17 mouse cellular contexts compared by ENCODE assay signal in the genomic region with DNA sequence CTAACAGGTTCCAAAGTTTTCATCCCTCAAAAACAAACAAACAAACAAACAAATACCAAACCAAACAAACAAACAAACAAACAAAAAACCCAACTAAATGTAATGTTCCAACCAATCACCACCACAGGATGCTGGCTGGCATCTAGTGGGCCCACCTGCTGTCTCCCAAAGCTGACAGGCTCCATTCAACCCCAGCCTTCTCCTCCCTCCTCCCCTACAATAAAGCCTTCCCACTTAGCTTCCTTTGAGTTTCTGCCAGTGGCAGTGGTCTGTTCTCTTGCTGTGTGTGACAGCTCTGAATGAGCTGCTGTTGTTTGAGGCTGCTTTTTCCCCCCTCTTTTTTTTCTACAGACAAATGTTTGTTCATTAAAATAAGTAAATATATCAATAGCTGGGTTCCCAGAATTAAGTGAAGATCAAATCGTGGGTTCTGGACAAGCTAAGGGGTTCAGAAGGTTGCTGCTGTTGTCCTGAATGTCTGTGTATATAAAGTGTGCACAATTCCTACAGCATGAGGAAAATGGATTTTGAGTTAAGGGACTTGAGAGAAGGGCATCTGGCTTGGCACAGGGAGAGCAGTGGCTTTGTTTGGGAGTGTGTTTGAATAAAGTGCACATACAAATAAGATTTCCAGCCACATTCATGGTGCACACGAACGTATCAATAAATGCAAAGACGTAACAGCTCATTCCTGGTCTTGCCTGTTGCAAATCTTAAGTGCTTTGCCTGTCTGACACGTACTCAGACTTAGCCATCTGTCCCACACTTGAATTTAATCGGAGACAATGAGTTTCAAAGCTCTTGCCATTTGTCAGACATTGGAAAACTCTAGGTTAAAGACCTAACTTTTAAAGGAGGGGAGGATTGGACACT. TPM values are rescaled to one million over a fixed set of nuclear protein-coding genes. Genes with fewer than 3 reads are reported as not detected.
DNase-seq lines count a peak whose midpoint lies in the region; ATAC-seq and TF ChIP-seq lines count a peak whose summit lies in the region.
"Had no signal": no experiment of that assay in that cellular context is flagged by ENCODE, and none has a peak within 500 bp of the region (broad histone marks: within the 10 kb centered on the region; RNA-seq: fewer than 3 reads in every experiment).

No protein-coding gene starts in this region.

- H3K27me3 ChIP-seq in forebrain, embryonic 12.5 days, result peaks cover 5% of the 10 kb centered on the region; the same call in 1 of the 2 replicates
- no peaks in the 10 kb centered on the region for H3K27me3 ChIP-seq in hindbrain, embryonic 15.5 days
- no peaks in the 10 kb centered on the region for H3K27me3 ChIP-seq in midbrain, postnatal 0 days (ENCODE audit: insufficient read depth, low read length)

- H3K9ac ChIP-seq in forebrain, embryonic 12.5 days, result no peak overlapping the region
- no peak overlapping the region for H3K9ac ChIP-seq in hindbrain, embryonic 15.5 days
- H3K9ac ChIP-seq in midbrain, postnatal 0 days (replicated peaks; ENCODE audit: low read length, poor library complexity, severe bottlenecking), result no peak overlapping the region
- H3K9ac ChIP-seq: limb, embryonic 13.5 days had no signal

- peaks cover 8% of the 10 kb centered on the region for H3K36me3 ChIP-seq in forebrain, embryonic 12.5 days (replicated peaks)
- 0 out of 2 replicates have a peak, but pooled peaks cover 3% of the 10 kb centered on the region for H3K36me3 ChIP-seq in hindbrain, embryonic 15.5 days
- H3K36me3 ChIP-seq in midbrain, postnatal 0 days (ENCODE audit: insufficient read depth, low read length), result peaks cover 3% of the 10 kb centered on the region; the same call in 1 of the 2 replicates

- DNase-seq in layer of hippocampus, adult 2 months (ENCODE audit: low spot score in 2 of 2), result no peak
- no peak for DNase-seq in layer of hippocampus, adult 11-12 months (ENCODE audit: low spot score)
- DNase-seq in midbrain, postnatal 0 days (ENCODE audit: low spot score), result peak; percentile 73
- no peak for DNase-seq in heart, adult 8-10 months (ENCODE audit: low spot score)
- no peak for DNase-seq in heart, adult 18-20 months
- DNase-seq in left cerebral cortex, adult 11 months (ENCODE audit: low spot score), result no peak
- DNase-seq: cerebellum, adult 11-12 months; heart, adult 11 months; heart, postnatal 10 days; kidney, adult 11 months; lung, adult 18-20 months; right cerebral cortex, postnatal 14 days; thymus, postnatal 25 days had no signal

- H3K27ac ChIP-seq in layer of hippocampus, adult 2 months, result peak overlapping the region; percentile 43; the same call in 1 of the 2 replicates
- H3K27ac ChIP-seq in forebrain, embryonic 12.5 days, result peak overlapping the region; percentile 91
- H3K27ac ChIP-seq in hindbrain, embryonic 15.5 days (replicated peaks), result peak overlapping the region; percentile 15; the same call in 1 of the 2 replicates
- no peak overlapping the region for H3K27ac ChIP-seq in midbrain, postnatal 0 days (ENCODE audit: low read depth, low read length)
- H3K27ac ChIP-seq: limb, embryonic 13.5 days had no signal

- H3K4me2 ChIP-seq in forebrain, embryonic 12.5 days, result peak overlapping the region; percentile 22
- H3K4me2 ChIP-seq in hindbrain, embryonic 15.5 days, result no peak overlapping the region; the same call in 1 of the 2 replicates
- peak overlapping the region; percentile 25; the same call in 1 of the 2 replicates for H3K4me2 ChIP-seq in midbrain, postnatal 0 days (ENCODE audit: low read depth, low read length, poor library complexity, severe bottlenecking)
- H3K4me2 ChIP-seq: limb, embryonic 13.5 days had no signal

- no peak overlapping the region for H3K4me3 ChIP-seq in layer of hippocampus, adult 2 months
- no peak overlapping the region for H3K4me3 ChIP-seq in forebrain, embryonic 12.5 days (replicated peaks)
- no peak overlapping the region for H3K4me3 ChIP-seq in hindbrain, embryonic 15.5 days
- H3K4me3 ChIP-seq in midbrain, postnatal 0 days (ENCODE audit: low read depth, low read length), result no peak overlapping the region
- H3K4me3 ChIP-seq: limb, embryonic 13.5 days had no signal

- peak; percentile 50; the same call in 1 of the 2 replicates for ATAC-seq in forebrain, embryonic 12.5 days (ENCODE audit: low FRiP score)
- no peak for ATAC-seq in hindbrain, embryonic 15.5 days (ENCODE audit: low FRiP score, low read depth)
- no peak; the same call in 1 of the 2 replicates for ATAC-seq in midbrain, postnatal 0 days (ENCODE audit: low FRiP score)

- peaks cover 82% of the 10 kb centered on the region for H3K4me1 ChIP-seq in forebrain, embryonic 12.5 days
- H3K4me1 ChIP-seq in hindbrain, embryonic 15.5 days (replicated peaks), result peaks cover 39% of the 10 kb centered on the region
- H3K4me1 ChIP-seq in midbrain, postnatal 0 days (ENCODE audit: insufficient read depth, low read length), result peaks cover 12% of the 10 kb centered on the region

- WGBS in forebrain, embryonic 12.5 days, result 18% methylated on average over 6 of the region's 6 CpGs
- 18% methylated on average over 6 of the region's 6 CpGs for WGBS in hindbrain, embryonic 15.5 days
- WGBS in midbrain, postnatal 0 days, result 18% methylated on average over 6 of the region's 6 CpGs

- no peaks in the 10 kb centered on the region for H3K9me3 ChIP-seq in forebrain, embryonic 12.5 days
- H3K9me3 ChIP-seq in hindbrain, embryonic 15.5 days, result no peaks in the 10 kb centered on the region
- no peaks in the 10 kb centered on the region for H3K9me3 ChIP-seq in midbrain, postnatal 0 days (ENCODE audit: low read length)
- H3K9me3 ChIP-seq: limb, embryonic 13.5 days had no signal

- TF ChIP-seq CTCF in layer of hippocampus, adult 2 months (conservative IDR thresholded peaks at IDR 0.05), result no peak
- no peak for TF ChIP-seq CTCF in midbrain, postnatal 0 days (IDR thresholded peaks at IDR 0.05)

RNA-seq across cellular contexts. Expression of gene Enc1, which starts 15.3 kb away (rescaled TPM):
- 100 to 1,000 TPM; 744 to 746 TPM for total RNA-seq in layer of hippocampus, adult 2 months (2021)
- polyA plus RNA-seq in forebrain, embryonic 12.5 days (2016; fragmentation: Nextera tagmentation; extraction: Ambion mirVana), result 23.9 and 26.9 TPM in 2 replicates
- polyA plus RNA-seq in hindbrain, embryonic 15.5 days (2015; fragmentation: Nextera tagmentation; extraction: Ambion mirVana), result 57.3 and 59.7 TPM in 2 replicates
- total RNA-seq in midbrain, postnatal 0 days (2014; rRNA removed), result 326 and 348 TPM in 2 replicates
- 54.0 and 54.2 TPM in 2 replicates for polyA plus RNA-seq in midbrain, postnatal 0 days (2015; fragmentation: Nextera tagmentation; extraction: Ambion mirVana)
- total RNA-seq in heart, adult 8-10 months (2022), result 1 to 10 TPM; 3.6 to 7.0 (median 4.7) TPM
- total RNA-seq in heart, adult 18-20 months (2021), result 1 to 10 TPM; 7.4 to 8.8 TPM
- total RNA-seq: MEL had no signal

RNA-seq across cellular contexts. Expression of gene Hexb, which starts 58.1 kb away (rescaled TPM):
- total RNA-seq in layer of hippocampus, adult 2 months (2021), result 100 to 1,000 TPM; 118 to 124 TPM
- 18.4 and 20.6 TPM in 2 replicates for polyA plus RNA-seq in forebrain, embryonic 12.5 days (2016; fragmentation: Nextera tagmentation; extraction: Ambion mirVana)
- polyA plus RNA-seq in hindbrain, embryonic 15.5 days (2015; fragmentation: Nextera tagmentation; extraction: Ambion mirVana), result 45.2 and 52.9 TPM in 2 replicates
- total RNA-seq in midbrain, postnatal 0 days (2014; rRNA removed), result 55.1 and 70.5 TPM in 2 replicates
- polyA plus RNA-seq in midbrain, postnatal 0 days (2015; fragmentation: Nextera tagmentation; extraction: Ambion mirVana), result 57.7 and 59.7 TPM in 2 replicates
- total RNA-seq in heart, adult 8-10 months (2022), result 10 to 100 TPM; 20.9 to 25.2 (median 22.4) TPM
- total RNA-seq in heart, adult 18-20 months (2021), result 10 to 100 TPM; 22.3 to 24.2 TPM

Comparison
In these comparisons a context has a peak if more than half of its experiments do, and no peak if none do; other contexts are left out.
1. RNA of gene Enc1, which starts 15.3 kb away (total RNA-seq): 744 to 746 TPM in layer of hippocampus, adult 2 months and 326 to 348 TPM in midbrain, postnatal 0 days; 7.4 to 8.8 TPM in heart, adult 18-20 months and 3.6 to 7.0 TPM in heart, adult 8-10 months; every median in the first group is over 10 times any median in the second.